Mouse (Mus musculus): Measurements from ENCODE around the gene Phlda1.
A peak's percentile ranks its signal among the peaks of the same experiment; 100 is the strongest.

Phlda1 gene

GRCm38 (mm10) chr10:111528283-111528682 lies 22.2 kb downstream of the Phlda1 start:
- no peak for DNase-seq (ENCODE audit: low spot score)

- no peak for DNase-seq (ENCODE audit: low spot score)
Observed at GRCm38 (mm10) chr10:111530398-111530797, 24.3 kb downstream of the Phlda1 start.

- no peak for DNase-seq (ENCODE audit: low spot score)
Observed at GRCm38 (mm10) chr10:111534691-111535090, 28.6 kb downstream of the Phlda1 start.

GRCm38 (mm10) chr10:111537410-111537809 lies 31.3 kb downstream of the Phlda1 start:
- no peak for DNase-seq (ENCODE audit: low spot score)

- no peak for DNase-seq (ENCODE audit: low spot score)
Observed at GRCm38 (mm10) chr10:111539724-111540324, 33.7 kb downstream of the Phlda1 start.

- DNase-seq (ENCODE audit: low spot score) = no peak
Observed at GRCm38 (mm10) chr10:111540678-111541077, 34.6 kb downstream of the Phlda1 start.

- no peak for DNase-seq (ENCODE audit: low spot score)
Observed at GRCm38 (mm10) chr10:111543106-111543505, 37.0 kb downstream of the Phlda1 start.

GRCm38 (mm10) chr10:111543781-111544260 lies 37.7 kb downstream of the Phlda1 start:
- peak; percentile 63 for DNase-seq (ENCODE audit: low spot score)

GRCm38 (mm10) chr10:111544311-111544710 lies 38.2 kb downstream of the Phlda1 start:
- no peak for DNase-seq (ENCODE audit: low spot score)

- DNase-seq (ENCODE audit: low spot score) = no peak
Observed at GRCm38 (mm10) chr10:111545648-111546047, 39.6 kb downstream of the Phlda1 start.

- no peak for DNase-seq (ENCODE audit: low spot score)
Observed at GRCm38 (mm10) chr10:111547881-111548372, 41.8 kb downstream of the Phlda1 start.

GRCm38 (mm10) chr10:111550075-111550695 lies 44.1 kb downstream of the Phlda1 start:
- DNase-seq (ENCODE audit: low spot score) = peak; percentile 36

- no peak for DNase-seq (ENCODE audit: low spot score)
Observed at GRCm38 (mm10) chr10:111553695-111554094, 47.6 kb downstream of the Phlda1 start.

- no peak for DNase-seq (ENCODE audit: low spot score)
Observed at GRCm38 (mm10) chr10:111554651-111555050, 48.6 kb downstream of the Phlda1 start.

GRCm38 (mm10) chr10:111558211-111558610 lies 52.1 kb downstream of the Phlda1 start:
- no peak for DNase-seq (ENCODE audit: low spot score)

Measured in urinary bladder, postnatal 25 days (tissue).